Mouse (Mus musculus) retina, embryonic 14.5 days (tissue): Measurements from ENCODE around the gene Osbpl6.
A peak's percentile ranks its signal among the peaks of the same experiment; 100 is the strongest.

ENCODE experiments used
- DNase-seq: peaks from one replicate; pipeline ENCODE4 v3.0.0-alpha.2; 2015; ENCODE audit warnings: low spot score

Osbpl6 gene

GRCm38 (mm10) chr2:76498891-76499290, 92.6 kb downstream of the Osbpl6 start:
- no peak for DNase-seq

GRCm38 (mm10) chr2:76504122-76504839, 98.0 kb downstream of the Osbpl6 start:
- no peak for DNase-seq

- no peak for DNase-seq
Observed at GRCm38 (mm10) chr2:76504989-76505388, 98.7 kb downstream of the Osbpl6 start.

GRCm38 (mm10) chr2:76511281-76511721, 105.0 kb downstream of the Osbpl6 start:
- no peak for DNase-seq

GRCm38 (mm10) chr2:76512133-76512532, 105.8 kb downstream of the Osbpl6 start:
- no peak for DNase-seq

- DNase-seq: no peak
Observed at GRCm38 (mm10) chr2:76512888-76513287, 106.6 kb downstream of the Osbpl6 start.

- DNase-seq: no peak
Observed at GRCm38 (mm10) chr2:76513296-76513695, 107.0 kb downstream of the Osbpl6 start.

GRCm38 (mm10) chr2:76517471-76517870, 111.2 kb downstream of the Osbpl6 start:
- no peak for DNase-seq

- no peak for DNase-seq
Observed at GRCm38 (mm10) chr2:76518407-76519063, 112.2 kb downstream of the Osbpl6 start.

GRCm38 (mm10) chr2:76521585-76521984, 115.3 kb downstream of the Osbpl6 start:
- no peak for DNase-seq

GRCm38 (mm10) chr2:76524451-76524850, 118.1 kb downstream of the Osbpl6 start:
- no peak for DNase-seq

GRCm38 (mm10) chr2:76525645-76526044, 119.3 kb downstream of the Osbpl6 start:
- no peak for DNase-seq

- no peak for DNase-seq
Observed at GRCm38 (mm10) chr2:76532490-76533126, 126.3 kb downstream of the Osbpl6 start.

- peak; percentile 21 for DNase-seq
Observed at GRCm38 (mm10) chr2:76534932-76535331, 128.6 kb downstream of the Osbpl6 start.

GRCm38 (mm10) chr2:76541900-76542299, 135.6 kb downstream of the Osbpl6 start:
- DNase-seq: no peak

- no peak for DNase-seq
Observed at GRCm38 (mm10) chr2:76542921-76543320, 136.6 kb downstream of the Osbpl6 start.

GRCm38 (mm10) chr2:76545539-76545938, 139.2 kb downstream of the Osbpl6 start:
- no peak for DNase-seq

GRCm38 (mm10) chr2:76548171-76548570, 141.9 kb downstream of the Osbpl6 start:
- no peak for DNase-seq

- DNase-seq: no peak
Observed at GRCm38 (mm10) chr2:76548836-76549235, 142.5 kb downstream of the Osbpl6 start.

- no peak for DNase-seq
Observed at GRCm38 (mm10) chr2:76549316-76549715, 143.0 kb downstream of the Osbpl6 start.

- no peak for DNase-seq
Observed at GRCm38 (mm10) chr2:76555852-76556558, 149.7 kb downstream of the Osbpl6 start.

GRCm38 (mm10) chr2:76560146-76560545, 153.8 kb downstream of the Osbpl6 start:
- no peak for DNase-seq
